Mouse (Mus musculus): ENCODE measurements around the gene Fbxo46.

DNA sequence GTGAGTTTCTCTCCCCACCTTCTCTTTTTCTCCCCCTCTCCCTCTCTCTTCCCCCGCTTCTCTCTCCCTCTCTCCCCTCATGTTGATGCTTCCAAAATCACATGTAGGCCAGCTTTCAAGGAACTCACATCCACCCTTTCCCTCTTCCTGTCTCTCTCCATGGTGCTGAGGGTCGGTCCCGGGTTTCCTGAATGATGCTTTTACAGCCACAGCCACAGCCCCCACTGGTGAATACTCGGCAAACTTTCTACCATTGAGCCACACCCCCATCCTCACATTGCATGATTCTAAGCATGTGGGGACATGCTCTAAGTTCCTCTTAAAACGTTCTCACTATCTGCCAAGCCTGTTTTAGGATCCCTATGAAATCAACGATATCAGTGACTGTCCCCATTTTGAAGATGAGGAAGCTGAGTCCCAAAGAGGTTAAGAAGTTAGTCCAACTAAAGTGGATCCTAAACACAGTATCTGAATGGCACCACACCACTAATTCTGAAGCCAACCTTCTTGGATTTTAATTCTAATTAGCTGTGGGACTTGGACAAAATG, 27.9 kb downstream of the Fbxo46 start:
- TF ChIP-seq CTCF (IDR thresholded peaks at IDR 0.05; ENCODE audit: low read depth, low read length) = no peak
- no peak for TF ChIP-seq POLR2A (IDR thresholded peaks at IDR 0.05; ENCODE audit: extremely low read depth, insufficient read depth, low read length)
